Mouse (Mus musculus): ENCODE measurements around the gene Sfta2. TPM values are rescaled to one million over a fixed set of nuclear protein-coding genes. Genes with fewer than 3 reads are reported as not detected.

Gene Sfta2
- polyA plus RNA-seq, 1 experiment from 2014 or later: 564 TPM

GRCm38 (mm10) chr17:35571477-35571876 is 29.9 kb upstream of the Sfta2 start:
- no peak overlapping the region for H3K4me2 ChIP-seq (replicated peaks; ENCODE audit: low read depth, low read length)
- H3K9me3 ChIP-seq (ENCODE audit: low read length): no peaks in the 10 kb centered on the region
- H3K4me1 ChIP-seq (ENCODE audit: insufficient read depth, low read depth, low read length): no peaks in the 10 kb centered on the region
- ATAC-seq: no peak
- peaks cover 17% of the 10 kb centered on the region; the same call in 1 of the 2 replicates for H3K27me3 ChIP-seq (replicated peaks; ENCODE audit: insufficient read depth, low read length)
- 89% methylated on average over 7 of the region's 7 CpGs for WGBS
- H3K9ac ChIP-seq (replicated peaks; ENCODE audit: low read depth): no peak overlapping the region
- no peak for DNase-seq (ENCODE audit: low spot score)
- TF ChIP-seq CTCF (IDR thresholded peaks at IDR 0.05) (no peak), EP300 (IDR thresholded peaks at IDR 0.05) (no peak)
- no peak overlapping the region for H3K4me3 ChIP-seq (ENCODE audit: low read depth, low read length)
- no peaks in the 10 kb centered on the region for H3K36me3 ChIP-seq (ENCODE audit: insufficient read depth, low read length)
- H3K27ac ChIP-seq (ENCODE audit: low read length): no peak overlapping the region

GRCm38 (mm10) chr17:35578211-35578610 is 23.1 kb upstream of the Sfta2 start:
- Histone ChIP-seq H3K9me3 (ENCODE audit: low read length) (no peaks in the 10 kb centered on the region), H3K4me2 (replicated peaks; ENCODE audit: low read depth, low read length) (no peak overlapping the region), H3K4me3 (ENCODE audit: low read depth, low read length) (no peak overlapping the region), H3K9ac (replicated peaks; ENCODE audit: low read depth) (no peak overlapping the region), H3K36me3 (ENCODE audit: insufficient read depth, low read length) (no peaks in the 10 kb centered on the region), H3K27me3 (replicated peaks; ENCODE audit: insufficient read depth, low read length) (0 out of 2 replicates have a peak, but pooled peaks cover 4% of the 10 kb centered on the region), H3K4me1 (ENCODE audit: insufficient read depth, low read depth, low read length) (no peaks in the 10 kb centered on the region), H3K27ac (ENCODE audit: low read length) (no peak overlapping the region)
- 19% methylated on average over 6 of the region's 6 CpGs for WGBS
- ATAC-seq (peak; percentile 79), DNase-seq (ENCODE audit: low spot score) (peak; percentile 82)
- TF ChIP-seq CTCF (IDR thresholded peaks at IDR 0.05) (peak; percentile 100), EP300 (IDR thresholded peaks at IDR 0.05) (no peak)

GRCm38 (mm10) chr17:35582900-35583299 is 18.4 kb upstream of the Sfta2 start:
- no peak overlapping the region for H3K4me2 ChIP-seq (replicated peaks; ENCODE audit: low read depth, low read length)
- DNase-seq (ENCODE audit: low spot score) (peak; percentile 31), ATAC-seq (no peak)
- no peaks in the 10 kb centered on the region for H3K27me3 ChIP-seq (replicated peaks; ENCODE audit: insufficient read depth, low read length)
- H3K4me1 ChIP-seq (ENCODE audit: insufficient read depth, low read depth, low read length): no peaks in the 10 kb centered on the region
- no peak overlapping the region for H3K4me3 ChIP-seq (ENCODE audit: low read depth, low read length)
- 91% methylated on average over 1 of the region's 1 CpGs for WGBS
- no peak overlapping the region for H3K27ac ChIP-seq (ENCODE audit: low read length)
- no peaks in the 10 kb centered on the region for H3K36me3 ChIP-seq (ENCODE audit: insufficient read depth, low read length)
- no peak overlapping the region for H3K9ac ChIP-seq (replicated peaks; ENCODE audit: low read depth)
- TF ChIP-seq EP300 (IDR thresholded peaks at IDR 0.05): no peak
- TF ChIP-seq CTCF (IDR thresholded peaks at IDR 0.05): peak; percentile 68
- H3K9me3 ChIP-seq (ENCODE audit: low read length): no peaks in the 10 kb centered on the region

GRCm38 (mm10) chr17:35584330-35584937 is 16.9 kb upstream of the Sfta2 start:
- no peaks in the 10 kb centered on the region for H3K27me3 ChIP-seq (replicated peaks; ENCODE audit: insufficient read depth, low read length)
- WGBS: 11% methylated on average over 16 of the region's 16 CpGs
- H3K9ac ChIP-seq (replicated peaks; ENCODE audit: low read depth): no peak overlapping the region
- no peaks in the 10 kb centered on the region for H3K36me3 ChIP-seq (ENCODE audit: insufficient read depth, low read length)
- H3K9me3 ChIP-seq (ENCODE audit: low read length): no peaks in the 10 kb centered on the region
- no peaks in the 10 kb centered on the region for H3K4me1 ChIP-seq (ENCODE audit: insufficient read depth, low read depth, low read length)
- no peak overlapping the region for H3K27ac ChIP-seq (ENCODE audit: low read length)
- peak; percentile 82 for DNase-seq (ENCODE audit: low spot score)
- ATAC-seq: peak; percentile 58
- no peak overlapping the region for H3K4me2 ChIP-seq (replicated peaks; ENCODE audit: low read depth, low read length)
- H3K4me3 ChIP-seq (ENCODE audit: low read depth, low read length): no peak overlapping the region
- TF ChIP-seq CTCF (IDR thresholded peaks at IDR 0.05) (peak; percentile 85), EP300 (IDR thresholded peaks at IDR 0.05) (no peak)

GRCm38 (mm10) chr17:35587291-35587690 is 14.1 kb upstream of the Sfta2 start:
- 82% methylated on average over 1 of the region's 1 CpGs for WGBS

GRCm38 (mm10) chr17:35588387-35588786 is 13.0 kb upstream of the Sfta2 start:
- H3K9ac ChIP-seq (replicated peaks; ENCODE audit: low read depth): no peak overlapping the region

More at GRCm38 (mm10) chr17:35587291-35587690, 14.1 kb upstream of the Sfta2 start:
- TF ChIP-seq CTCF (IDR thresholded peaks at IDR 0.05): 0 out of 2 replicates have a peak, but pooled peaks have one; percentile 19
- no peak for TF ChIP-seq EP300 (IDR thresholded peaks at IDR 0.05)
- DNase-seq (ENCODE audit: low spot score) (no peak), ATAC-seq (no peak)
- no peaks in the 10 kb centered on the region for H3K9me3 ChIP-seq (ENCODE audit: low read length)
- no peak overlapping the region for H3K4me3 ChIP-seq (ENCODE audit: low read depth, low read length)
- H3K4me2 ChIP-seq (replicated peaks; ENCODE audit: low read depth, low read length): no peak overlapping the region
- H3K27me3 ChIP-seq (replicated peaks; ENCODE audit: insufficient read depth, low read length): no peaks in the 10 kb centered on the region
- H3K27ac ChIP-seq (ENCODE audit: low read length): no peak overlapping the region
- no peaks in the 10 kb centered on the region for H3K4me1 ChIP-seq (ENCODE audit: insufficient read depth, low read depth, low read length)
- no peak overlapping the region for H3K9ac ChIP-seq (replicated peaks; ENCODE audit: low read depth)
- no peaks in the 10 kb centered on the region for H3K36me3 ChIP-seq (ENCODE audit: insufficient read depth, low read length)

More at GRCm38 (mm10) chr17:35588387-35588786, 13.0 kb upstream of the Sfta2 start:
- 28% methylated on average over 4 of the region's 4 CpGs for WGBS
- Histone ChIP-seq H3K27me3 (replicated peaks; ENCODE audit: insufficient read depth, low read length) (no peaks in the 10 kb centered on the region), H3K4me2 (replicated peaks; ENCODE audit: low read depth, low read length) (no peak overlapping the region), H3K4me3 (ENCODE audit: low read depth, low read length) (no peak overlapping the region), H3K4me1 (ENCODE audit: insufficient read depth, low read depth, low read length) (no peaks in the 10 kb centered on the region), H3K27ac (ENCODE audit: low read length) (no peak overlapping the region), H3K36me3 (ENCODE audit: insufficient read depth, low read length) (no peaks in the 10 kb centered on the region), H3K9me3 (ENCODE audit: low read length) (no peaks in the 10 kb centered on the region)
- no peak for TF ChIP-seq EP300 (IDR thresholded peaks at IDR 0.05)
- no peak for TF ChIP-seq CTCF (IDR thresholded peaks at IDR 0.05)
- no peak for ATAC-seq
- no peak for DNase-seq (ENCODE audit: low spot score)
